In the genomic region with DNA sequence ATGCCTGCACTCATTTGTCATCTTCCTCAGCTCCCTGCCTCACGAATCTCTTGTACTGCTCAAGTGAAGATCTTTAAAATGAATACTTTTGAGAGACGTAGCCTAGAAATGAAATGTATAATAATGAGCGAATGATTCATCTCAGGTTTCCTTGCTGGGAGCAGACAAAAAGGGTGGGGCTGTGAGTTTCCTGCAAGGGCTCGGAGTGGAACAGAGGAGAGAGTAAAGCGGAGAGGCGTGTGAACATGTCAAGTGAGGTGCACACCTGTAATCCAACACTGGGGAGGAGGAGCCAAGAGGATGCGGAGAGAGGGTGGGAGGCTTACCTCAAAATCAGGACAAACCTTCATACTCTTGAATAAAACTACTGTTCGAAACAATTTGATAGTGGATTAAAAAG, we compare ENCODE assay signal across 13 mouse cellular contexts. TPM values are rescaled to one million over a fixed set of nuclear protein-coding genes. Genes with fewer than 3 reads are reported as not detected.
DNase-seq lines count a peak whose midpoint lies in the region; ATAC-seq and TF ChIP-seq lines count a peak whose summit lies in the region.
"Had no signal": no experiment of that assay in that cellular context is flagged by ENCODE, and none has a peak within 500 bp of the region (broad histone marks: within the 10 kb centered on the region; RNA-seq: fewer than 3 reads in every experiment).

No protein-coding gene starts in this region.

- no peaks in the 10 kb centered on the region; the same call in 1 of the 2 replicates for H3K79me2 ChIP-seq in heart, adult 2 months (replicated peaks; ENCODE audit: control insufficient read depth, insufficient read depth, low read length)

- no peak overlapping the region for H3K4me2 ChIP-seq in forebrain, embryonic 16.5 days (ENCODE audit: low read length)
- H3K4me2 ChIP-seq in heart, postnatal 0 days (ENCODE audit: low read depth, low read length) = no peak overlapping the region
- no peak overlapping the region for H3K4me2 ChIP-seq in stomach, postnatal 0 days (replicated peaks; ENCODE audit: low read depth)
- H3K4me2 ChIP-seq: hindbrain, embryonic 14.5 days; limb, embryonic 13.5 days had no signal

- DNase-seq in forebrain, embryonic 10.5 days (ENCODE audit: extremely low spot score, low spot score) = no peak
- DNase-seq in heart, postnatal 0 days (ENCODE audit: low spot score) = no peak
- no peak for DNase-seq in heart, adult 2 months
- peak; percentile 18 to 27 for DNase-seq in right cerebral cortex, adult 2 months (ENCODE audit: low spot score in 2 of 2)
- DNase-seq in right cerebral cortex, postnatal 4 days = no peak
- peak; percentile 46 for DNase-seq in stomach, postnatal 0 days (ENCODE audit: low spot score)
- no peak for DNase-seq in retina, embryonic 14.5 days (ENCODE audit: low spot score)
- DNase-seq: kidney, postnatal 25 days; midbrain, embryonic 14.5 days; thymus, adult 2 months had no signal

- H3K9me3 ChIP-seq in forebrain, embryonic 16.5 days (ENCODE audit: control insufficient read depth, low read length) = no peaks in the 10 kb centered on the region
- H3K9me3 ChIP-seq in forebrain, embryonic 10.5 days = no peaks in the 10 kb centered on the region
- H3K9me3 ChIP-seq in heart, postnatal 0 days (replicated peaks; ENCODE audit: control insufficient read depth, low read length) = no peaks in the 10 kb centered on the region
- H3K9me3 ChIP-seq in stomach, postnatal 0 days (ENCODE audit: control insufficient read depth, low read length) = no peaks in the 10 kb centered on the region
- H3K9me3 ChIP-seq: limb, embryonic 13.5 days had no signal

- H3K36me3 ChIP-seq in forebrain, embryonic 16.5 days (ENCODE audit: control insufficient read depth, insufficient read depth) = peaks cover 17% of the 10 kb centered on the region
- H3K36me3 ChIP-seq in forebrain, embryonic 10.5 days (replicated peaks) = peaks cover 70% of the 10 kb centered on the region
- peaks cover 41% of the 10 kb centered on the region for H3K36me3 ChIP-seq in heart, postnatal 0 days (replicated peaks; ENCODE audit: control insufficient read depth, insufficient read depth, low read length)
- H3K36me3 ChIP-seq in heart, adult 2 months (ENCODE audit: control insufficient read depth, insufficient read depth, low read length) = no peaks in the 10 kb centered on the region; the same call in 1 of the 2 replicates
- H3K36me3 ChIP-seq in stomach, postnatal 0 days (ENCODE audit: control insufficient read depth, insufficient read depth, low read length) = peaks cover 4% of the 10 kb centered on the region; the same call in 1 of the 2 replicates

- no peak for TF ChIP-seq POLR2A in heart, adult 2 months (IDR thresholded peaks at IDR 0.05; ENCODE audit: insufficient read depth, low read depth, low read length)

- no peak for TF ChIP-seq EP300 in heart, postnatal 0 days (IDR thresholded peaks at IDR 0.05; ENCODE audit: low read depth)
- no peak for TF ChIP-seq EP300 in heart, adult 2 months (IDR thresholded peaks at IDR 0.05; ENCODE audit: insufficient read depth, low read depth, low read length)
- TF ChIP-seq EP300 in stomach, postnatal 0 days (optimal IDR thresholded peaks at IDR 0.05) = no peak

- no peak overlapping the region for H3K27ac ChIP-seq in forebrain, embryonic 16.5 days (ENCODE audit: low read length)
- no peak overlapping the region for H3K27ac ChIP-seq in forebrain, embryonic 10.5 days
- peak overlapping the region; percentile 31 for H3K27ac ChIP-seq in heart, postnatal 0 days (ENCODE audit: low read depth)
- H3K27ac ChIP-seq in heart, adult 2 months = no peak overlapping the region
- H3K27ac ChIP-seq in stomach, postnatal 0 days (replicated peaks) = 0 out of 2 replicates have a peak overlapping the region, but pooled peaks have one; percentile 49
- H3K27ac ChIP-seq: hindbrain, embryonic 14.5 days had no signal

- H3K4me1 ChIP-seq in forebrain, embryonic 16.5 days (replicated peaks; ENCODE audit: control insufficient read depth, insufficient read depth, low read length) = no peaks in the 10 kb centered on the region
- no peaks in the 10 kb centered on the region for H3K4me1 ChIP-seq in forebrain, embryonic 10.5 days
- no peaks in the 10 kb centered on the region for H3K4me1 ChIP-seq in heart, postnatal 0 days (ENCODE audit: control insufficient read depth, insufficient read depth)
- H3K4me1 ChIP-seq in heart, adult 2 months (ENCODE audit: control insufficient read depth, insufficient read depth, low read length) = no peaks in the 10 kb centered on the region
- no peaks in the 10 kb centered on the region for H3K4me1 ChIP-seq in stomach, postnatal 0 days (replicated peaks; ENCODE audit: control insufficient read depth, insufficient read depth)

- H3K4me3 ChIP-seq in forebrain, embryonic 16.5 days (replicated peaks; ENCODE audit: low read length) = no peak overlapping the region
- H3K4me3 ChIP-seq in forebrain, embryonic 10.5 days = no peak overlapping the region
- no peak overlapping the region for H3K4me3 ChIP-seq in heart, postnatal 0 days (ENCODE audit: low read depth, low read length)
- no peak overlapping the region for H3K4me3 ChIP-seq in heart, adult 2 months
- H3K4me3 ChIP-seq in stomach, postnatal 0 days (ENCODE audit: low read depth, low read length) = no peak overlapping the region
- H3K4me3 ChIP-seq: limb, embryonic 13.5 days had no signal

- no peak overlapping the region for H3K9ac ChIP-seq in forebrain, embryonic 16.5 days (replicated peaks; ENCODE audit: low read depth, low read length)
- no peak overlapping the region for H3K9ac ChIP-seq in heart, postnatal 0 days (replicated peaks; ENCODE audit: low read depth, low read length)
- no peak overlapping the region for H3K9ac ChIP-seq in heart, adult 2 months (ENCODE audit: low read depth, low read length)
- H3K9ac ChIP-seq in stomach, postnatal 0 days (ENCODE audit: low read length) = no peak overlapping the region
- H3K9ac ChIP-seq: hindbrain, embryonic 14.5 days; limb, embryonic 13.5 days had no signal

- TF ChIP-seq CTCF in heart, postnatal 0 days (IDR thresholded peaks at IDR 0.05; ENCODE audit: low read depth) = no peak
- no peak for TF ChIP-seq CTCF in heart, adult 2 months (IDR thresholded peaks at IDR 0.05)
- no peak for TF ChIP-seq CTCF in stomach, postnatal 0 days (IDR thresholded peaks at IDR 0.05; ENCODE audit: low read depth)

- peak; percentile 66 for ATAC-seq in forebrain, embryonic 16.5 days
- no peak for ATAC-seq in heart, postnatal 0 days (ENCODE audit: insufficient read depth, low read depth)
- ATAC-seq in stomach, postnatal 0 days (ENCODE audit: low FRiP score, low TSS enrichment) = peak; percentile 85

- 80% methylated on average over 8 of the region's 8 CpGs for WGBS in forebrain, embryonic 16.5 days
- 89% methylated on average over 8 of the region's 8 CpGs for WGBS in forebrain, embryonic 10.5 days
- 73% methylated on average over 8 of the region's 8 CpGs for WGBS in heart, postnatal 0 days
- 74% methylated on average over 8 of the region's 8 CpGs for WGBS in heart, adult 2 months
- WGBS in stomach, postnatal 0 days = 42% methylated on average over 8 of the region's 8 CpGs

- no peaks in the 10 kb centered on the region for H3K27me3 ChIP-seq in forebrain, embryonic 16.5 days (replicated peaks; ENCODE audit: control insufficient read depth, insufficient read depth, low read length)
- H3K27me3 ChIP-seq in forebrain, embryonic 10.5 days (ENCODE audit: poor library complexity, severe bottlenecking) = no peaks in the 10 kb centered on the region
- no peaks in the 10 kb centered on the region for H3K27me3 ChIP-seq in heart, postnatal 0 days (ENCODE audit: control insufficient read depth, insufficient read depth, low read length)
- no peaks in the 10 kb centered on the region for H3K27me3 ChIP-seq in heart, adult 2 months (ENCODE audit: control insufficient read depth, insufficient read depth, low read length)
- H3K27me3 ChIP-seq in stomach, postnatal 0 days (ENCODE audit: control insufficient read depth, insufficient read depth, low read length) = no peaks in the 10 kb centered on the region
- H3K27me3 ChIP-seq: limb, embryonic 13.5 days had no signal

- intact Hi-C loops in heart, adult 2 months (cut with DNase I) = no loop called here

RNA-seq across cellular contexts. Expression of a gene that starts 14.4 kb away (rescaled TPM):
- polyA plus RNA-seq in forebrain, embryonic 16.5 days (2015; fragmentation: Nextera tagmentation; extraction: Ambion mirVana) = 8.9 and 14.0 TPM in 2 replicates
- polyA plus RNA-seq in forebrain, embryonic 10.5 days (2016; fragmentation: Nextera tagmentation; extraction: Ambion mirVana) = 21.2 and 23.9 TPM in 2 replicates
- 268 and 306 TPM in 2 replicates for total RNA-seq in heart, postnatal 0 days (2014; rRNA removed; ENCODE audit: low replicate concordance)
- 42.8 and 43.2 TPM in 2 replicates for polyA plus RNA-seq in heart, postnatal 0 days (2015; fragmentation: Nextera tagmentation; extraction: Ambion mirVana)
- 10 to 100 TPM; 21.4 to 22.1 TPM for total RNA-seq in heart, adult 2 months (2021)
- polyA plus RNA-seq in heart, adult 2 months (2012; rRNA removed) = 47.7 and 65.8 TPM in 2 replicates
- polyA plus RNA-seq in stomach, postnatal 0 days (2015; fragmentation: Nextera tagmentation; extraction: Ambion mirVana) = 35.7 and 37.2 TPM in 2 replicates

Comparison
In these comparisons a context has a peak if more than half of its experiments do, and no peak if none do; other contexts are left out.
1. H3K27ac ChIP-seq: peak in heart, postnatal 0 days (single experiment) and stomach, postnatal 0 days (single experiment); none in forebrain, embryonic 16.5 days (single experiment), forebrain, embryonic 10.5 days (single experiment) and heart, adult 2 months (single experiment).
2. DNase-seq: peak in right cerebral cortex, adult 2 months (2 of 2) and stomach, postnatal 0 days (single experiment); none in forebrain, embryonic 10.5 days (single experiment), heart, postnatal 0 days (single experiment), heart, adult 2 months (0 of 2), right cerebral cortex, postnatal 4 days (single experiment) and retina, embryonic 14.5 days (single experiment).